Mouse (Mus musculus) left cerebral cortex, postnatal 25 days (tissue): ENCODE results near the gene Gsk3b. TPM values are rescaled to one million over a fixed set of nuclear protein-coding genes. Genes with fewer than 3 reads are reported as not detected.

Source experiments
- DNase-seq, 2 experiments: peaks; one replicate each; pipeline ENCODE4 v3.0.0; 2022; ENCODE audit warnings: low spot score in 2 of 2, mixed read lengths in 1 of 2
- intact Hi-C: fragments of 180-260 bp; cut with DNase I; formaldehyde crosslinking; loops from one replicate; pipeline ENCODE4 v1.15.1; 2025
- total RNA-seq, 2 experiments: library from RNA; stranded (reverse); gene quantifications; 2 replicates each; pipeline ENCODE4 v1.2.3; 2021

The Gsk3b gene
- total RNA-seq, 2 experiments from 2014 or later = 177 TPM

DNA sequence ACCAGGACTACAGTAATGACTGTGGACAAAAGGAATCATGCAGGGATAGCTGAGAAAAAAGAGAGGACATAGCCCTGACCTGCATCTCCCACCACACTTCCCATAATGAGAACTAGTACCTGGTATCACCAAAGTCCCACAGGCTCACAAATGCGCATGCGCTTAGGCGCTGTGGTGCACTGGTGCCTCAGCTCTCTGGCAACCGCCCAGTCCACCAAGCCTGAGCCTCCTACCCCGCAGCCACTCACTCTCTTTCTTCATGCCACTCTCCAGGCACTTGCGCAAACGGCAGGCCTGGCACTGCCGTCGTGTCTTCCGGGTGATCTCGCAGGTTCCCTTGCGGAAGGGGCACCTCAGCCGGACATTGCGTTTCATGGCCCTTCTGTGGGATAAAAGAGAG, 165.2 kb downstream of the Gsk3b start:
- intact Hi-C loops = no loop called here
- no peak for DNase-seq

DNA sequence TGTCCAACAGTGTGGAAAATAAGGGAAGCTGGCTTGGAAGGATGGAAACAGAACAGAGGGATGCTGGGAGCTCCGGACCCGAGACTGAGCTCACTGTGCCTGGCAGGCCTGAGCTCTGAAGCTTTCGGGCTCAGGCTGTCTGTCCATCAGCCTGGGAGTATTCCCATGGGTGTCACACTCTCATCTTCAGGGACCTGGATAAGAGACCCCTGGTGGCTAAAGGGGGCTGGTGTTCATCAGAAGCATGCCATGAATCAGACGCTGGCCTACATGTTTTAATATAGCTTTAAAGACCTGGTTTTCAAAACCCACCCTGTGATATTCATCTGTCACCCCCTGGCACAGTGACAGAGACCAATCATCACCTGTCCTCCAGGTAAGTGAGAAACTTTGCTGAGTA, 166.3 kb downstream of the Gsk3b start:
- DNase-seq = no peak
- intact Hi-C loops = no loop called here

DNA sequence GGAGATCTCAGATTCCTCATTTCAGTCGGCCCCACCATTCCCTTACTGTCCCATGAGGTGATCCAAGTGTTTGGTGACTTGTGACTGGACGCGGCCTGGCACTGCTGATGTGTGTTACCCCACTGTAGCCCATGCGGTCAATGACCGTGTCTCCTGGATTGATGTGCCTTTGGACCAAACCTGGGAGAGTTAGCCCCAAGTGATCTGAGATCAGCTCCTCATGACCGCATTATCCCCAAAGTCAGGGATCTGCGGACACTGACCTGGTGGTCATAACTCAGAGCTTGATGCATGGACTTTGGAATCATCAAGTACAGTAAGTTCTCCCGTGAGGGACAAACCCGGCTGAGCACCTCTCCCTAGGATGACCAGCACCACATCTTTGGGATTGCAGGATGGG, 167.1 kb downstream of the Gsk3b start:
- DNase-seq = no peak
- intact Hi-C loops = no loop called here

DNA sequence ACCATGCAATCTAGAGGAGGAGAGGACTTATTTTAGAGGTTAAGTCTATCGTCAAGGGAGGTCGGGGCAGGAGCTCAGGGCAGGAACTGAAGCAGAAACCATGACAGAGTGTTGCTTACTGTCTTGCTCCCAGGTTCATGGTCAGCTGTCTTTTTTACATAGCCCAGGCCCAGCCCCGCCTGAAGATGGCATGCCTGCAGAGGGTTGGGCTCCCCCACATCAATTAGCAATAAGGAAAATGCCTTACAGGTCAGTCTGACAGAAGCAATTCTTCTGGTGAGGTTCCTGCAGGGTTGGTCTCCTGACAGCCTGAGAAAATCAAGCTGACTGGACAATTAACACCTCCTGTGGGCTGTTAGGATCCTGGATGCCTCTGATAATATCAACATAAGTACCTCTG, 182.8 kb downstream of the Gsk3b start:
- no peak for DNase-seq
- intact Hi-C loops = no loop called here

DNA sequence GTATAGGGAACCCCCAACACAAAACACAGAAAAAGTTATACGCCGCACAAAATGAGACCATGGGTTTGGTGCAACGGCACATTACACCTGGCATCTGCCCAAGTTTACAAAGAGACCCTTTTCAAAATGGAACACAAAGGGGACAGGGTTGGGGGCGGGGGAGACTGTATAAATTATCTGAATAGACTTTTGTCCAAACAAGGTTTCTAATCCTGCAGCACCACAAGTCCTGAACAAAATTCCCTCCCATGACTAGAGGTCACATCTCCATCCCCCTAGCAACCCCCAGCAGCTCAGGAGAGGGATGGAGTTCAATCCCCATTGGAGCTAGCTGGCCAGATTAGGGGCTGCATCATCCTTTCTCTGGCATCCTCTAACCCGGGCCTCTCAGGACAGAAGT, 183.7 kb downstream of the Gsk3b start:
- intact Hi-C loops = no loop called here
- DNase-seq = no peak

DNA sequence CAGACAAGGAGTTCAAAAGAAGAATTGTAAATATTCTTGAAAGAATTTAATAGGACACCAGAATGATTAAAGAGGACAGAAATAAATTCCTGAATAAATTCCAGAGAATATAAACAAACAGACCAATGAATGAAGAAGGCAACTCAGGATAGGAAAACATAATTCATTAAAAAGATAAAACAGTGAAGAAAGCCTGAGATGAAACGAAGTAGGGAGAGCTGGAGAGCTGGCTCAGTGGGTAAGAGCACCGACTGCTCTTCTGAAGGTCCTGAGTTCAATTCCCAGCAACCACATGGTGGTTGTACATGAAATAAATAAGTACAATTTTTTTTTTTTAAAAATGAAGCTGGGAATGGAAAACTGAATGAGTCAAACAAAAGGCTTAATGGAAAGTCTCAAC, 185.9 kb downstream of the Gsk3b start:
- intact Hi-C loops = no loop called here
- DNase-seq = no peak

DNA sequence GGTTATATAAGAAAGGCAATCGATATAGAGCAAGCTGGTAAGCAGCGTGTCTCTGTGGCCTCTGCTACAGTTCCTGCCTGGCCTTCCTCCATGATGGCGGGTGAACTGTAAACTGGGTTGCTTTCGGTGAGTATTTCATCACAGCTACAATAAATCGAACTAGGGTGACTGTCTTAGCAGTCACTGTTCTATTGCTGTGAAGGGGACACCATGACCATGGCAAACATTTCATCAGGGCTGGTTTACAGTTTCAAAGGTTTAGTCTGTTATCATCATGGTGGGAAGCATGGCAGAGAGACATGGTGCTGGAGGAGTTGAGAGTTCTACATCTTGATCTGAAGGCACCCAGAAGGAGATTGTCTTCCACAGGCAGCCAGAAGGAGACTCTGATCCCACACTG, 191.0 kb downstream of the Gsk3b start:
- intact Hi-C loops = no loop called here
- DNase-seq = no peak

DNA sequence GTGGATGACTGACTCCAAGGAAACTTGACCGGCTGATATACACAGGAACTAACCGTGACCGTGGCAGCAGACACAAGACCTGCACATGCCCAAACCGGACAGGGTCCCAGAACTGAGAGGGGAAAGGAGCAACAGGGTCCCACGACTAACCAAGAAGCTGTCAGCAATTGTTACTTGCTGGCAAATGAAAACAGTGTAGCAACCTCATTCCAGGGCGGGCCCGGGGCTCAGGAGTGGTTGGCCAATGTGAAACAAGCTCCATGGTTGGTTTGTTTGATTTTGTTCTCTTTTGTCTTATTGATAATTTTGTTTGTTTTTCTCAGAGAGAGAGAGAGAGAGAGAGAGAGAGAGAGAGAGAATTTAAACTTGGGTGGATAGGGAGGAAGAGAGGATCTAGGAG, 192.2 kb downstream of the Gsk3b start:
- no peak for DNase-seq
- intact Hi-C loops = no loop called here

DNA sequence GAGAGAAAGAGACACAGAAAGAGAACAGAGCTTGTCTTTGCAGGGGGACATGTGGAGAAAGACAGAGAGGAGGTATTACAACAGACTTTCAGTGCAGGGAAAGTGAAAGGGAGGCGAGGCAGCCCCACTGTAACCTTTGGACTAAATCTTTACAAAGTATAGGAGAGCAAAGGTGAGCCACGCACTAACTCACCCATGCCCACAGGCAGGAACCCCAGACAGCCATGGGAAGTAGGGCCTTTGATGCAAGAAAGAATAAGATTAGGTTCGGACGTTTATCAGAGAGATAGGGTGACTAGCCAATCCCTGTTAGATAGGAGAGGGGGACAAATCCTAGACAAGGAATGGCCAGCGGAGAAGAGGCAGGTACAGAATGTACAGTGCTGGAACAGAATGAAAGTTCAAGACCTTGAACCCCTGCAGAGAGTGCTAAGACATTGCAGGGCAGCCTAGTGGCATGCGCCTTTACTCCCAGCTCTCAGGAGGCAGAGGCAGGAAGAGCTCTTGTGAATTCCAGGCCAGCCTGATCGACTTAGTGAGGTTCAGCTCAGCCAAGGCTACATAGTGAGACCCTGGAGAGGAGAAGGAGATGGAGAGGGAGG, 193.9 kb downstream of the Gsk3b start:
- no peak for DNase-seq
- intact Hi-C loops = no loop called here

DNA sequence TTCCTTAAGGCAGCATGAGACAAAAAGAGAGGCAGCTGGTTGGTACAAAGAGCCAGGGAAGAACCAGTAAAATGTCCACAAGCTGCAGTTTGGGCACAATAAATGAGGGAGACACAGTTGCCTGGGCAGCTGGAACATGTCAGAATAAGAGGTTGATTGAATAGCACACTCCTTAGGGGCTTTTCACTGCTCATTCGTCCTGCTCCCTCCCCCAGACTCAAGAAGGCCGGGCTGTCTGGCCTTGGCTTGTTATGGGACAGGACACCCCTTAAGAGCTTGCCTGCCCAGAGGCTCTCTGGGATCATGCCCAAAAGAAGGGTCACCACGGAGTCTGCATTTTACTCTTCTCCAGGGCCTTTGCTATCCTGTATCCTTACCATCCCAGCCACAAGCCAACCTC, 194.5 kb downstream of the Gsk3b start:
- DNase-seq = no peak

DNA sequence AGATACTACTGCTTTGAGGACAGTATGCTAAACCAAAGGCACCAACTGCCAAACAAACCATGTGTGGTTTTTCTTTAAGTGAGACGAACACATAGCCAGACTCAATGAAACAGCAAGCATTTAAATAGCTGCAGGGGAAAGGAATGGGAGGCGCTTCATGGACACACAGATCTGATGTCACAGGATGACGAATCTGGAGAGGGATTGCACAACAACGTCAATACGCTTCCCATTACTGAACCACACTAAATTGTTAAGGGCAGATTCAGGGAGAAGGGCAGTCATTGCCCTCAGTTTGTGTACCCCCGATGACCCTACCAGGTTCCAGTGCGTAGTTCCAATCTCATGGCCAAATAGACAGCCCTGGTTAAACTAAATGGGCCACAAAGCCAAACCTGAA, 197.0 kb downstream of the Gsk3b start:
- intact Hi-C loops = no loop called here
- no peak for DNase-seq

More for the DNA sequence above, 194.5 kb downstream of the Gsk3b start:
- intact Hi-C loops = no loop called here

DNA sequence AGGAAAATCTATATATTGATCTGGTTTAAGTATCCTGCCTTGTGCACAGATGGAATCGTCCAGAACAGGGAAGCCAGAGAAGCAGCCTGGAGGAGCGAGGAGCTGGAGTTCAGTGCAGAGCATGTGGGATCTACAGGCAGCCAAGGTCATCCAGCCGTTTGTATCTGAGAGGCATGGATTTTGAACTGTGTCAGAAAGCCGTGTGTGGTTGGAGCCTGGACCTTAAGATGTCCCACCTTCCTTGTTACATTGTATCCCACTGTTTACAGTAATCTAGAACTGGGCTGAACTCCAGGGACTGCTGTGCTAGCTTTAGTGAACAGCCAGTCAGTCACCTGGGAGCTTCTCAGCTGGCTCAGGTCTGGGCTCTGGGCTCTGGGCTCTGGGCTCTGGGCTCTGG, 197.7 kb downstream of the Gsk3b start:
- intact Hi-C loops = no loop called here
- DNase-seq = no peak

DNA sequence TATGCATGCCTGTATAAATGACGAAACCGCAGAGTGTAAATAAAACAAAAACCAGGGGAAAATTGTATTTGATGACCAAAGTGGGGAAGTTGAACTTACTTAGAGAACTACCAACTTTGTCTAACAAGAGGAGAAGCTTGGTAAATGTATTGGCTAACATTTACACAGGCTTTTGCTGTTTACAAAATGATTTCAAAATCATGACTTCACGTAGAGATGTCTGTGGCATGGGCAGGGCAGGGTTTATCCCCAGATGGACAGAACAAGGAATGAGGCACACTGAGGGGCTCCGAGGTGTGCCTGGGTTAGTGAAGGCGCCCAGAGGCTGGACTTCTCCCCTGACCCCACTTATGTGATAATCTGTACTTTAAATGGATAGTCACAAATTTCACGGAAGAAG, 198.6 kb downstream of the Gsk3b start:
- no peak for DNase-seq
- intact Hi-C loops = no loop called here

DNA sequence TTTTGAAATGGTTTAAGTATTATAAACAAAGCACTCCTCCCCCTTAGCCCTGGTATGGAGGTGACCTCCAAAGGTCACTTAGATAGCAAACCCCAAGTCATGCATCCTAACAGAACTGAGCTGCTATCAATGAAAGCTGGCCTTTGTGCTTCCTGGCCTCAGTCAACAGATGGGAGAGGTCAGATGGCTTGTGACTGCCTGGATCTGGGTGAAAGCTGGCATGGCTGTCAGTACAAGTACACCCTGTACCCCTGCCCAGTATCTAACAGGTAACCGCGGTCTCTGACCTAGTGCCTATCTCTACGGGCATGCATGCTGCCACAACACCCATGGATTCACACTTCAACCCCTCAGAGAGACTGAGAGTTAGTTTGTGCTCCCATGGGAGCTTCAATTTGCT, 199.0 kb downstream of the Gsk3b start:
- intact Hi-C loops = no loop called here
- DNase-seq = no peak

DNA sequence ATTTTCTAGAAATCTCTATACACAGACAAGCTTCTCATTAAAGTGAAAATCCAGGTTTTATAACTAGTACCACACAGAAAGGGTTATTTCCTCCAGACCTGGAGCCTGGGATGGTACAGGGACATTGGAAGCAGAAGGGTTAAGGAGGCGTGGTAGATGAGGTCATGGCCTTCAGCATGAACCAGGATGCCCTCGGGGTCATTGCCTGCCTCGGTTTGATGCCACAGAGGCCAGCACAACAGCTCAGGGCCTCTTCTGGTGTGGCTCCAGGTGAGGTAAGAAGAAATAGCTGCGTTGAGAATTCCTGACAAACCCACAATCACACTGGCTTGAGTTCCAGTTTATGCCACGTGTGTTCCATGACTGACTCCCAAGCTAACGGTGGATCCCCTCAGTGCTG, 200.1 kb downstream of the Gsk3b start:
- no peak for DNase-seq
- intact Hi-C loops = no loop called here

DNA sequence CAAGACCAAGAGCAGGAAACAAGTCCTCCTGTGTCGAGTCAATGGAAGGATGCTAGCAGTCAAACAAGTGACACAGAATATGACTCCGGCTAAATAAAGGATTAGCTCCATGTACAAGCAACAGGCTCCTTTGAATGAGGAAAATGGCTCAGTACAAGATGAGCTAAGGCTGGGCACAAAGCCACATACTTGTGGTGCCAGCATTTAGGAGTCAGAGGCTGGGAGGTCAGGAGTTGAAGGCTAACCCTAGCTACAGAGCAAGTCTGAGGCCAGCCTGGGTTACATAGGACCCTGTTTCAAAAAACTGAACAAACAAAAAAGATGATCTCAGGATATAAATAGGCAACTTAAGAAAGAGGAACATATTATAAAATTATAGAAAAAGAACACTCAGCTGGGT, 201.3 kb downstream of the Gsk3b start:
- no peak for DNase-seq
- intact Hi-C loops = no loop called here

DNA sequence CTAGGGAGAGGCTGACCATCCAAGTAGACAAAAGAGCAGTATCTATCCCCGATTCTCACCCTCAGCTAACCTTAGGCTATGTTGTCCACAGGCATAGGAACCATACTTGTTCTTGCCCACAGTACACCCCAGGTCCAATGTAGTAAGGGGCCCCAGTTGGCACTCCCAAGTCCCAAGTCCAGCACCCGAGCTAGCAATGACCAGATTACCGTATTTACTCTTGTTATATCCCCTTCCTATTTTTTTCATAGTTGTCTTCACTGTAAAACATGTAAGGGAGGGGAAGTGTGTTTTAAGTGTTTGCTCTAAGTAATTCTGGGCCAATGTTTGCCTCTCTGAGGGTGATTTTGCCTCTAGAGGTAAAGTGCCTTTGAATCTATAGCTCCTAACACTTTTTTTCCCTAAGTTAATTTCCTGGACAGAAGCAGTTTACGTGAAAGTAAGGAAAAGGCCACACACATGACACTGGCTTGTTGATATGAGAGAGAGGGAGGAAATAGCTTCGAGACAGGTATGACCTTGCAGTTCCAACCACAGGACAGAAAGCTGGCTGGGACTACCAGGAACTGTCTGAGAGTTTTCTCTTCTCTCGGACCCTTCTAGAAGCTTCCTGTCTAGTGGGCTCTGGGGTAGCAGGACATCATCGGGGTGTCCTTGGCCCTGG, 206.0 kb downstream of the Gsk3b start, which contains the start of gene Nr1i2:
TSS of gene Nr1i2 (minus strand) at position 140 of the 664 bp plus-strand sequence.
- intact Hi-C loops = loop anchor here (1.0 kb wide), 1 partner anchor 211 kb away; no protein-coding TSS in a partner anchor
- no peak for DNase-seq

DNA sequence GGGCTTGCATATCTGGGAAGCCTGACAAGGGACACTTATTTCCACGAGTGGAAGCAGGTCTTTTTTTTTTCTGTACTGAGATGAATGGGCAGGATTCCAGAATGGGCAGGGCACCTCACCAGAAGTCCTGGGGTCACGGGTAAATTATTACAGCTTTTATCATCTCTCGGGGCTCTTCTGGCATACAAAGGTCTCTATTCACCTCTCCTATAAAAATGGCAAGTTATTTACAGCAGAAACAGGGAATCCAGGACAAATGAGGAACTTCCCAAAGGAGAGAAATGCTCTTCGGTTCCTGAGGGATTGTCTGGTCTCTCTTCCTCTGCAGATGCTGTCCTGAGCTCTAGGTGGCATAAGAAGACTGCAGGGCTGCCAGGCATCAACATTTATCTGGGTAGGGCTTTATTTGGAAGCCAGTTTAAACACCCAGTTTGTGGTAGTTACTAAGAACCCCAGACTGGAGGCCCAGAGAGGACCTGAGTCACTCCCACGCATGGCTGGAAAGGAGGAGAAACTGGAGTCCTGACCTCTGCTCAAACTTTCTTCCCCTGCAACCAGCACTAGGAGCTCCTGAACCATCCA, 206.6 kb downstream of the Gsk3b start:
- peak in 1 of 2 experiments; percentile 16 for DNase-seq
- intact Hi-C loops = loop anchor here (1.0 kb wide), 1 partner anchor 211 kb away; no protein-coding TSS in a partner anchor
